Mouse (Mus musculus) heart, postnatal 36 days (tissue): ENCODE results near the gene Cct3. TPM values are rescaled to one million over a fixed set of nuclear protein-coding genes. Genes with fewer than 3 reads are reported as not detected.
"Not testable (repeated sequence)": the region's sequence is repeated elsewhere in the genome, so short reads cannot be mapped to it uniquely, and the experiment has no call there.

ENCODE experiments used
- DNase-seq, 2 experiments: peaks; one replicate each; pipeline ENCODE4 v3.0.0; 2021 to 2022
- intact Hi-C: fragments of 180-260 bp; cut with DNase I; formaldehyde crosslinking; loops from one replicate; pipeline ENCODE4 v1.15.1; 2025
- total RNA-seq, 2 experiments: library from RNA; stranded (reverse); gene quantifications; 2 replicates each; pipeline ENCODE4 v1.2.3; 2021

The Cct3 gene
- total RNA-seq, result 100 to 1,000 TPM; 164 to 174 TPM

DNA sequence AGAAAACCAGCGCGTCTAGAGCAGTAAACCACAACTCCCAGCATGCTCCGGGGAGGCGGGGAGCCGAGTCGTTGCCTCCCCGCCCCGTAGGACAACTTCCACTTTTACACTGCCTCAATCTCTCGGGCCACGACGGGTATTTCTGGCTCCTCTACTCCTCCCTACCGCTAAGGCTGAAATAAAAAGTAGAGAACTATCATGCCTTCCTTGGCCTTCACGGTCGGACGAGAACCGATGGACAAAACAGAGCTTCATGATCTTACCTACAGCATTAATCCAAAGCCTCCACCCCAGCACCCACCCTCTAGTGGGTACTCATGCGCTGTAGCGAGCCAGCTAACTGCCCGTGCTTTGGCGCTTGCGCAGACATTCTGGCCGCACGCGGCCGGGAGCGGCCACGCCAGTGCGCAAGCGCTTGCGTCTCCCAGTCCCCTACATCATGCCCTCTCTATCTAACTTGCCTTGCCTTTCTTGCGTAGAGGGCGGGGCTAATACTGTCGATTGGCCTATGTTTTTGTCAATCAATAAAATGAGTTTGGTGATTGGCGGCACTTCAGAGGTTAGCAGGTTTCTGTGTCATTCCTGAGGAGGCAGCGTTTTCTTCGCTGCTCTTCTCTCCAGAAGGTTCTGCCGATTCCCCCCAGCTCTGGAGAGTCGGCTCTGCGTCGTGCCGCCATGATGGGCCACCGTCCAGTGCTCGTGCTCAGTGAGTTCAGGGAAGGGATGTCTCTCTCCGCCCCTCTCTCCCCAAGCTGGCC, at the start of gene Cct3, which contains the start of gene Tsacc:
TSS of gene Cct3 (plus strand) at position 556 of the 758 bp plus-strand sequence.
TSS of gene Tsacc (minus strand) at position 439 of the 758 bp plus-strand sequence.
- intact Hi-C loops, result loop anchor here (5.0 kb wide), 1 partner anchor 41 kb away; the partner anchor contains the start of genes Smg5 and Tmem79
- peak; percentile 91 to 93 for DNase-seq

DNA sequence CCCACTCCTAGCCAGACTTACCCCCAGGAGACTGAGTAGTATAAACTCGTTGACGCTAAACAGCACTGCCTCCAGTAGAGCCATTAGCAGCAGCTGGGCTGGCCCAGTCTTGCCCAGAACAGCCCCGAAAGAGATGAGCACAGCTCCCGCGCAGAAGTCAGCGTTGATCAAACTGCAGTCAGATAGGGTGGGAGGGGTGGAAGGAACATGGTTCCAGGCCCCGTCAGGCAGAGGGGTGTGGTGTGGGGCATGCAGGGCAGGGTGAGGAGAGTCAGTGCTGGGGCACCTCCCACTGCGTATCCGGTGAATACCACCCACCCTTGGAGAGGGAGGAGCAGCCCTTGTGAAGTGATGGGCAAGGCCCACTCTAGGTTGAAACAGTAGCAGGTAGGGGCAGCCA, 49.2 kb upstream of the Cct3 start:
- intact Hi-C loops, result no loop called here
- DNase-seq, result no peak

DNA sequence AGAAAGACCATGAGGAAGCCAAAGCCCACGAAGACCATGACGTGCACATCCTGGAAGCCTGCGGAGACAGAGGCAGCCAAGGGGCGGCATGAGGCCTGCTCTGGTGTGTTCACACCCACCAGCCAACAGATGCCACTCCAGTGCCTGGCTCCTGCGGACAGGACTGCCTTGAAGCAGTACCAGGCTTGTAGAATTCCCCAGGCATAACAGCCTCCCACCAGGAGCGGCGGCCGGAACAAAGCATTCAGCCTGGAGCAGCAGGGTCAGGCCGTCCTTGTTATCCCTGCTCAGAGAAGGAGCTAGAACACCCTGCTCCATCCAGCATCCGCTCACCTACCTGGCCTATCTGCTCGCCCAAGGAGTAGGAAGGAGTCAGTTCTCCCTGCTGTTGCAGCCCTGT, 48.5 kb upstream of the Cct3 start:
- no peak for DNase-seq
- intact Hi-C loops, result no loop called here

DNA sequence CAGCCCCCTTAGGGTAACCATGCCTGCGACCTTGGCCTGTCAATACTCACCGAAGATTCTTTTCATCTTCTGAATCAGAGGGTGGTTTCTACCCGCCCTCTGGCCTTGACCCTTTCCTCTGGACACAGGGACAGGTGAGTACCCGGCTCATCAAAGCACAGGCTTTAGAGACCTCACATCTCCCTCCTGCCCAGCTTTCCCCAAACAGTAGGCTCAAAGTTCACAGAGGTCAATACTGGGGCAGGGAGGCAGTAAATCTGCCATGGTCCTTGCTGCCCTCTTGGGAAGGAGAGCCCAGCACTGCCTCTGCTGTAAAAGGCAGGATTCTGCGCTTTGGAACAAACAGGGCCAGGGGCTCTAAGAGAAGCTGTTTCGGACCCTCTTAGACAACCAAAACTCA, 44.2 kb upstream of the Cct3 start:
- intact Hi-C loops, result no loop called here
- DNase-seq, result no peak

DNA sequence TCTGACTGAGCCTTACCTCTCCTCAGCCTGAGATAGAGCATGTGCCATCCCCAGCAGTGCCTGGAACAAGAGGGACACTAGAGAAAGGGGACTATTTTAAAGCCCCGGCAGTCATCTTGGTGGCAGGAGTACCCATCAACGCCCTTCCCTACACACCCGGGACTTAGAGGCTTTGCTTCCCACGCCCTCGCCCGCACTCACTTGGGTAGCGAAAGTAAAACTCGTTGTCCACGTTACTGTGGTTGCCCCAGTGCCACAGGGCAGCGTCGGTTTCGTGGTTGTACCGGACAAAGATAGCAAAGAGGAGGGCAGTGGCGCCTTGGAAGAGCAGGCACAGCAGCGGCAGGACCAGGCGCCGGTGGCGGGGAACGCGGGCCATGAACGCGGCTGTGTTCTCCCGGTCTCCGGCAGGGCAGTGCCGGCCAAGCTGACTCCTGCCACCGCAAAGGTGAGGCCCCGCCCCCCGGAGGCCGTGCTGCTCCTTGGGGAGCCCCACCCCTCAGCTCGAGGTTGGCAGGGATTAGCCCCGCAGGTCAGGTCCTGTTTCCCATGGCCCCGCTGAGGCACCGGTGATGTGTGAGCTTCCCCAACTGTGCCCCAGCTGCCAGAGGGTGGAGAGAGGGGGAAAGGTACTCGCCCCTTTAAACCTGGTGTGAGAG, 42.5 kb upstream of the Cct3 start, which contains the start of gene Rhbg:
TSS of gene Rhbg (minus strand) at position 442 of the 659 bp plus-strand sequence.
- DNase-seq, result no peak
- intact Hi-C loops, result no loop called here

DNA sequence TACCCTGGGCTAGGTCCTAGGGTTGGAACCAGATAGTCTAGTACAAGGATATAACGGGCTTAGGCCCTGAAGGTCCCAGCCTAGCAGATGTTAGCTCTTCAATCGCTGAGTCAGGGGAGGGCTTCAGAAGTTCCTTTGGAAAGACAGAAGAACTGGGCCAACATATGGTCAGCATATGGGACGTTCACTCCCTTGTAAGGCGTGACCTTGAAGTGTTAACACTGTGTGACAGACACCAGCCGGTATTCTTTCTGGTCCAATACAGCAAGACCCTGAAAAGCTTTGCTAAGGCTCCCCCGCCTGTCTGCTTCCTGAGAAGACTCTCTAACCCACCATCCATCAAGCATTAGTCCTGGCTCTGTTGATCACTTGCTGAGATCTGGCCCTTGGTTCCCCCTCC, 41.0 kb upstream of the Cct3 start:
- DNase-seq, result no peak
- intact Hi-C loops, result no loop called here

DNA sequence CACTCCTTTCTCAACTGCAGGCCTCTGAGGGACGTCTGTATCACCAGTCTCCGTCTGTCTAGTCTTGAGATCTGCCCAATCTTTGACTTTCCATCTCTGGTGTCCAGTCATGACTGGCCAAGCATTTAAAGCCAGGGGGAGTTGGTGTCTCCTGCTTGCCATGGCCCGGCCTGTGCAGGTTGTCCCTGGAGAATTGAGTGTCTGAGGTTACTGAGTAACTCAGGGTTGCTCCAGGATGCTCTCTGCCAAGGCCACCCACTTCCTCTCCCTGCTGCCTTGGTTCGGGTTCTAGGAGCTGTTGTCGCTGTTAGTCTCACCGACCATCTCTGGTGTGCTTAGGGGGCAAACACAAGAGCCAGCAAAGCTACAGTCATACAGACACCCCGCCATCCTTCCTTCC, 40.5 kb upstream of the Cct3 start:
- intact Hi-C loops, result no loop called here

DNA sequence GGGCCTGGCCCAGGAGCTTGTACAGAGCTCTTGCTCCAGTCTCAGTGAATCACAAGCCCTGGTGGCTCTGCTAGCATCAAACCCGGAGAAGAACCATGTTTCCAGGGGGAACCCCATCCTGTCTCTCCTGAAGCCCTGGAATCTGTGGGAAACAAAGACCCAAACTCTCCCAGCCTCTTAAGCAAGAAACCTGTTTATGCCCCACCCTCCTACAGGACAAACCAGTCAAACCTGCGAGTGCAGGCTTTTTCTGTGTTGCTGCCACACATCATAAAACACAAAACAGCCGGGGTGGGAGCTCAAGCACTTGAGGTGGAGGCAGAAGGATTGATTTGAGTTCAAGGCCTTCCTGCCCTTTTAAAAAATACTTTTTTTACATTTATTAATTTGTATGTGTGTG, 34.6 kb upstream of the Cct3 start:
- no peak for DNase-seq
- intact Hi-C loops, result no loop called here

More for the DNA sequence above, 40.5 kb upstream of the Cct3 start:
- no peak for DNase-seq

DNA sequence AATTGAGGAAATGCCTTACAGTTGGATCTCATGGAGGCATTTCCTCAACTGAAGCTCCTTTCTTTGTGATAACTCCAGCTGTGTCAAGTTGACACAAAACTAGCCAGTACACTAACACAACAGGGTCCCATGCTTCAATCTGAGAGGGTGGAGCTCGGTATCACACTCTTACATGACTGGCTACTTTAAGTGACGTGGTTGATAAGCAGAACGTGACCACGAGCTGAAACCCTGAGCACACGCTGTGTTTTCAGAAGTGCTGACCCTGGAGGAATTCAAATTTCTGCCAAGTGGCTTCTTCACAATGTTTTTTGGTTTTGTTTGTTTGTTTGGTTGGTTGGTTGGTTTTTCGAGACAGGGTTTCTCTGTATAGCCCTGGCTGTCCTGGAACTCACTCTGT, 28.9 kb upstream of the Cct3 start:
- DNase-seq, intact Hi-C loops: not testable (repeated sequence)

DNA sequence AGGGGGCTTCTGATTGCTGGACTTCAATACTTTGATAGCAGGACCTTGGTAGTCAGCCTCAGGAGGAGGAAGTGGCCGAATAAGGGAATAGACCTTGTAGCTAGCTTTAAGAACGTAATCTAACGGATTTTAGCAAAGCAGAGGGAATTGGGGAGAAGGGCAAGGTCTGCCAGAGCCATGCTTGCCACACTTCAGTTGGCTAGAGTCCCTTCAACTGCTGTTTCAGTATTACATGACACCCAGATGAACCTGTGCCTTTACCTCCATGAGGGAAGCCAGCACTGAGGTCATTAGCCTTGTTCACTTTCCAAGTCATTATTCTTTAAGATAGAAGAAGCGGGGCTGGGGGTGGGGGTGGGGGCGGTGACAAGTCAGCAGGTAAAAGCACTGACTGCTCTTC, 27.9 kb upstream of the Cct3 start:
- intact Hi-C loops, result no loop called here
- no peak for DNase-seq

DNA sequence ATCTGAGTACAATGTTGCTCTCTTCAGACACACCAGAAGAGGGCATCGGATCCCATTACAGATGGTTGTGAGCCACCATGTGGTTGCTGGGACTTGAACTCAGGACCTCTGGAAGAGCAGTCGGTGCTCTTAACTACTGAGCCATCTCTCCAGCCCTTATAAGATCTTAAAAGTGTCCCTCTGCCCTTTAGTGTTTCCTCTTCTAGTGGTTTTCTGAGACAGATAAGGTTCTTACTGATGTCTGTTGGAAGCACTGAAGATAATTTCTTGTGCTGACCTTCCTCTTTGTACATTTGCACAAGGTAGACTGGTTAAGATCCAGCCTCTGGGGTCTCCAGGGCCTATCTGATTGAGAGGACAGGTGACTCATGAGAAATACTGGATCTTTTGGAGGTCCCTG, 25.6 kb upstream of the Cct3 start:
- DNase-seq, intact Hi-C loops: not testable (repeated sequence)

DNA sequence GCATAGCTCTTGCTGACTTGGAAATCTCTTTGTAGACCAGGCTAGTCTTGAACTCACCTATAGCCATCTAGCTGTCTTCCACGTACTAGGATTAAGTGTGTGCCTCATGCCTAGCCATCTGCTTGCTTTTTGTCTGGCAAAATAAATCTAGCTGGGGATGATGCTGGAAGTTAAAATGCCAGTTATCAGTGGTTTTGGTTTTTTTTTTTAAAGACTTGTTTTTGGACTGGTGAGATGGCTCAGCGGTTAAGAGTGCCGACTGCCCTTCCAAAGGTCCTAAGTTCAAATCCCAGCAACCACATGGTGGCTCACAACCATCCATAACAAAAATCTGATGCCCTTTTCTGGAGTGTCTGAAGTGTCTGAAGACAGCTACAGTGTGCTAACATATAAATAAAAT, 25.1 kb upstream of the Cct3 start:
- intact Hi-C loops, result no loop called here
- no peak for DNase-seq

DNA sequence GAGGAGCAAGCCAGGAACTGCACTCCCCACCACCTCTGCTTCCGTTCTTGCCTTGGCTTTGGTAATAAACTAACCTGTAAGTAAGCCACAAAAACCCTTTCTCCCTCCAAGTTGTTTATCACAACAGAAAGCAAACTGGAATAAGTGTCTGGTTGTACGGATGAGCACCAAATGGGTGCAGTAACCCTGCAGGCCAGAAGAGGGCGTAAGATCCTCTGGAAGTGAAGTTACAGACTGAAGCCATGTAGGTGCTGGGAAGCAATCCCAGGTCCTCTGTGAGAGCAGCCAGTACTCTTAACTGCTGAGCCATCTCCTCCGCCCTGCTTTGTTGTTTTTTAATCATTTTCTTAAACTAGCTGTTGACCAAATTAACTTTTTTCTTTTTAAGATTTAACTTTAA, 22.9 kb upstream of the Cct3 start:
- intact Hi-C loops, result no loop called here

DNA sequence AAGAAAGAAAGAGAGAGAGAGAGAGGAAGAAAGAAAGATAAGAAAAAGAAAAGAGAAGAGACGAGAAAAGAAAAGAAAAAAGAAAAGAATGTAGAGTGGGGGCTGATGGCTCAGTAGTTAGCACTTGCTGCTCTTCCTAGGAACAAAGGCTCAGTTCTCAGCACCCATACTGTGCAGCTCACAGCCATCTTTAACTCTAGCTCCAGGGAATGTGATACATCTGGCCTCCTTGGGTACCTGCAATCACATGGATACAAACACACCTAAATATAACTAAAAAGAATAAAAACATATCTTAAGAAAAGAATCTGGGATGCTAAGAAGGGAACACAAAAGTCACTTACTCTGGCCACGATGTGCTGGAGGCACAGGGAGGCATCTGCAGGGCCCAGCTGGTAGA, 20.8 kb upstream of the Cct3 start:
- DNase-seq, result no peak
- intact Hi-C loops, result no loop called here

More for the DNA sequence above, 22.9 kb upstream of the Cct3 start:
- DNase-seq, result no peak

DNA sequence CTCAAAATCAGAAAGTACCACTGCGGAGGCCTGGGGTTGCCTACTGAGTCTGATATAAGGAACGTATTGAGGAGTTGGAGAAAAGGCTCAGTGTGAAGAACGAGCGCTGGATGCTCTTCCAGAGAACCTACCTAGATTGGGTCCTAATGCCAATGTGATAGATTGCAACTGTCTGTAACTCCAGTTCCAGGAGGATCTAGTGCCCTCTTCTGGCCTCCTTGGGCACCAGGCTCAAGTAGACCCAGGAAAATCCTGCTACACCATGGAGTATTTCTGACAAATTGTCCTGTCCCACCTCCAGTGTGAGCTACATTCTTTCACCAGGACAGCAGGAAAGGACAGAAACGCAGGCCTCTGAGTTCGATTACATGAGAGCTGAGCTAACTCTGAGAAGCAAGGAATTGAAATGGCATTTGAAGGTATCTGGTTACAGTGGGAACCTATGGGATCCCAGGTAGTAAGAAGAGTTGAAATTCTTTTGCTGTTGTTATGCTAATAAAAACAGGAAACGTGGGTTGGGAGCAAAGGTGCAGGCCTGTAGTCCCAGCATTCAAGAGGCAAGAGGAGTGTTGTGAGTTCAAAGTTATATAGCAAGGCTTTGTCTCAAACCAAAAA, 20.3 kb upstream of the Cct3 start:
- intact Hi-C loops, result no loop called here
- DNase-seq, result no peak

DNA sequence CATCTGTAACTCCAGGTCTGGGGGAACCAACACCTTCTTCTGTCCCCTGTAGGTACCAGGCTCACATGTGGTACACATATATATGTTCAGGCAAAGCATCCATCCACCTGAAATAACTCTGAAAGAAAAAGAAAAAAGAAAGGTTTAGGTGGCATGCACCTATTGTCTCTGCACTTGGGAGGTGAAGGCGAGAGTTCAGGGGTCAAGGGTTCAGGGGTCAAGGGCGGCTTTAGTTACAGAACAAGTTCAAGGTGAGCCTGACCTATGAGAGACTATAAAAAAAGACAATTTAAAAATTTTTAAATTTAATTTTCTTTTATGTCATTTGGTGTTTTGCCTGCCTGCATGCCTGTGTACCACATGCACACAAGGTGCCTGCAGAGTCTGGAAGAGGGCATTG, 16.9 kb upstream of the Cct3 start:
- no peak for DNase-seq
- intact Hi-C loops, result no loop called here

DNA sequence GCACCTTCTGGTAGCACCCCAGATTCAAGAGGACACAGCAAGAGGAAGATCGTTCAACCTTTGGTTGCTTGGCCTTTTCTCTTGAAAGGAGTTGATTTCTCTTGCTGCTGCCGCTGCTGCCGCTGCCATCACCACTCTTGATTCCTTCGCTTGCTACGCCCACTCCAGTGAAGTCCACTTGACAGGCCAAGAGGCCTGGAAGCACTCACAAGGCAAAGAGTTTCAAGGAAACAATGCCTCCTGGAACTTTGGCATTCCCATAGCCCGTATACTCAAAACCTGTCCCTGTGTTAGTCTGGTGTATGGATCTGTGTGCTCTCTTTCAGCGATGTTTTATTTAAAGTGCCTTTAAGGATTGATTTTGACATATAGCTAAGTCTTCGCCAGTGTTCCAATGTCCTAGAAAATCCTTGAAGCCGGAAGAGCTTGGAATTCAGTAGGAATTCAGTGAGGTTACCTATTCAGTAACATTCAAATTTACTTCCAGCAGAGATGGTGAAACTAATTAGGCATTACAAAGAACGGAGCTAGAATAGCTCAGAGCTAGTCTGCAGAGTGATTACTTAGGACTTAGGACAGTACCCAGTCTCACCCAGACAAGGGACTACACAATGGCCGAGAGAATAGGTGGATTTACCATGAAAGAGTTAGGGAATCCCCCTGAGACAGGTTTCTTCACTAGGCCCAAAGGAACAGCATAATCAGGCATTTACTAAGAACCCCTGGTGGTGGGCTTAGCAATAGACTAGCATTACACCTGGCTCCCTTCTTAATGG, 15.6 kb upstream of the Cct3 start:
- DNase-seq, intact Hi-C loops: not testable (repeated sequence)

DNA sequence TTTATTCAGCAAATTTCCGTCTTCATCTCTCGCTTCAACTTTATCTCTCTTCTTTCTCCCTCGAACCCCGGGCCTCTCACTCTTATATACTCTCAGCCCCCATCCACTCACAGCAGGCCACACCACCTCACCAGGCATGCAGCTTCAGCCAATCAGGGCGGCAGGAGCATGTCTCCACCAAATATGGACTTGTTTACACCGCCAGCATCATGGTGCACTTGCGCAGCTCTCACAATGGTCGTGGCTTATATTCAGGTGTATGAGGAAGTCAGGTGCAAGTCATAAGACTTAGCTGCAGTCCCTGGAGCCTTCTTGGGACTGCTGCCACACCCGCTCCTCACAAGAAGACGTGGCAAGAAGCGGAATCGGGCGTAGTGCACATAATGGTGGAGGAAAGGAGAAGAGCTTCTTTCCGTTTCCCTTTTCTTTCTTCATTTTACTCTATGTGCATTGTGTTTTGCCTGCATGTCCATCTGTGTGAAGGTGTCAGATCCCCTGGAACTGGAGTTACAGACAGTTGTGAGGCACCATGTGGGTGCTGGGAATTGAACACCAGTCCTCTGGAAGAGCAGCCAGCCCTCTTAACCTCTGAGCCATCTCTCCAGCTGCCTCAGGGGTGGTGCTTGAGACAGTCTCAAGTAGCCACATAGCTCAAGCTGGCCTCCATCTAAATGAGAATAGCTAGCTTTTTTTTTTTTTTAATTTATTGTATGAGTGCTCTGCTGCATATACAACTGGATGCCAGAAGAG, 11.9 kb upstream of the Cct3 start:
- intact Hi-C loops, result not testable (repeated sequence)

DNA sequence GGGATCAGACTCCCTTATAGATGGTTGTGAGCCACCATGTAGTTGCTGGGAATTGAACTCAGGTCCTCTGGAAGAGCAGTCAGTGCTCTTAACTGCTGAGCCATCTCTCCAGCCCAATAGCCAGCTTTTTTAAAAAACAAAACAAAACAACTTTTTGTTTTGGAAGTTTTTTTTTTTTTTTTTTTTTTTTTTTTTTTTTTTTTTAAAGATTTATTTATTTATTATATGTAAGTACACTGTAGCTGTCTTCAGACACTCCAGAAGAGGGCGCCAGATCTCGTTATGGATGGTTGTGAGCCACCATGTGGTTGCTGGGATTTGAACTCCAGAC, 11.4 kb upstream of the Cct3 start:
- intact Hi-C loops, DNase-seq: not testable (repeated sequence)

More for the DNA sequence above, 11.9 kb upstream of the Cct3 start:
- DNase-seq, result not testable (repeated sequence)

DNA sequence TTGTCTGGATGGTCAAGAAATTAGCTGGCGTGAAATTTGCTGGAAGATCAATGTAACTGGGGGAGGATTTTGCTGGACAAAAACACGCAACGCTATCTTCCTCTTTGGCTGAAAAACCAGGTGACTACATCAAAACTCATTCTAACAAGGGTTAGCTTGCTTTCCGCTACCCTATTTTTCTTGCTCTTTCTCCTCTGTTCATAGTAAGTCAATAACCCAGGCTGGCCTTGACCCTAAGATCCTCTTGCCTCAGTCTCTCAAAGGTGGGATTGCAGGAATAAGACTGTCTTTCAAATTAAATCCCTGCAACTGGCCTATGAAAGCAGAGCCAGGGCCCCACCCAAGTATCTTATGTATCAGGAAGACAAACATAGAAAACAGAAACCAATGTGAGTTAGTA, 9.8 kb upstream of the Cct3 start, which contains the start of gene Gm38392:
TSS of gene Gm38392 (minus strand) at position 101 of the 400 bp plus-strand sequence.
- intact Hi-C loops, result no loop called here
- no peak for DNase-seq
